Mouse (Mus musculus) hindbrain, postnatal 0 days (tissue): Measurements from ENCODE around the gene Apobr. TPM values are rescaled to one million over a fixed set of nuclear protein-coding genes. Genes with fewer than 3 reads are reported as not detected.

Experiments used
- ATAC-seq: fragments of 200-750 bp; cut with Nextera tagmentation; 2 replicates; pipeline ENCODE4 v1.8.0; 2017; ENCODE audit warnings: mild to moderate bottlenecking, moderate TSS enrichment, moderate library complexity
- DNase-seq: peaks from one replicate; pipeline ENCODE4 v3.0.0-alpha.2; 2015; ENCODE audit warnings: low spot score
- H3K27ac ChIP-seq: fragments of 300-500 bp; sonication (generic); 2 replicates; pipeline ENCODE4 v1.5.1; 2014; ENCODE audit warnings: mild to moderate bottlenecking
- H3K27me3 ChIP-seq: fragments of 300-500 bp; sonication (generic); 2 replicates; pipeline ENCODE4 v1.6.1; 2014; ENCODE audit warnings: low read length, mixed read lengths; ENCODE audit not compliant: insufficient read depth
- H3K36me3 ChIP-seq: fragments of 300-500 bp; sonication (generic); 2 replicates; pipeline ENCODE4 v1.6.1; 2014; ENCODE audit warnings: low read length, mixed read lengths; ENCODE audit not compliant: insufficient read depth
- H3K4me1 ChIP-seq: fragments of 300-500 bp; sonication (generic); 2 replicates; pipeline ENCODE4 v1.6.1; 2014; ENCODE audit warnings: antibody characterized with exemption, low read length, mixed read lengths; ENCODE audit not compliant: insufficient read depth
- H3K4me2 ChIP-seq: fragments of 300-500 bp; sonication (generic); 2 replicates; pipeline ENCODE4 v1.6.1; 2014; ENCODE audit warnings: low read depth, mild to moderate bottlenecking, low read length, moderate library complexity, mixed read lengths
- H3K4me3 ChIP-seq: fragments of 300-500 bp; sonication (generic); 2 replicates; pipeline ENCODE4 v1.5.1; 2014; ENCODE audit warnings: low read length
- H3K9ac ChIP-seq: fragments of 300-500 bp; sonication (generic); replicated peaks from 2 replicates; pipeline ENCODE4 v1.6.1; 2014; ENCODE audit warnings: mild to moderate bottlenecking, low read length, moderate library complexity, mixed read lengths
- H3K9me3 ChIP-seq: fragments of 300-500 bp; sonication (generic); 2 replicates; pipeline ENCODE4 v1.6.1; 2016; ENCODE audit warnings: low read length, mixed read lengths
- CTCF ChIP-seq: IDR thresholded peaks from 2 replicates; pipeline ENCODE4 v1.5.1; 2016; ENCODE audit warnings: antibody characterized with exemption, control low read depth, low read depth
- WGBS: fragments of 180-500 bp; shearing (Covaris S2); extraction: QIAGEN DNeasy Blood & Tissue Kit; methylation state at CpG from one replicate; pipeline ENCODE4 v1.1.7; 2014; 5-methylcytosine and 5-hydroxymethylcytosine counted together
- polyA plus RNA-seq: library from polyadenylated mRNA; unstranded; fragments of >200 nt; fragmentation: Nextera tagmentation; extraction: Ambion mirVana; gene quantifications from 2 replicates; pipeline ENCODE4 v1.2.1, GENCODE M21; 2015
- total RNA-seq: library from RNA; depleted of rRNA; stranded (reverse); fragments of >200 nt; gene quantifications from 2 replicates; pipeline ENCODE4 v1.2.3, GENCODE M21; 2014

The Apobr gene
- total and polyA plus RNA-seq, 2 experiments from 2014 or later: 0.50 to 6.3 TPM

- no peak for ATAC-seq
- no peak for TF ChIP-seq CTCF
Measured at GRCm38 (mm10) chr7:126595890-126596289, 11.1 kb downstream of the Apobr start.

GRCm38 (mm10) chr7:126596414-126596813 is 11.7 kb downstream of the Apobr start:
- Histone ChIP-seq H3K9me3 (no peaks in the 10 kb centered on the region), H3K4me3 (no peak overlapping the region)
- no peak for DNase-seq

More at GRCm38 (mm10) chr7:126595890-126596289, 11.1 kb downstream of the Apobr start:
- Histone ChIP-seq H3K4me1 (no peaks in the 10 kb centered on the region), H3K27ac (no peak overlapping the region), H3K4me2 (no peak overlapping the region), H3K9me3 (no peaks in the 10 kb centered on the region), H3K36me3 (no peaks in the 10 kb centered on the region), H3K4me3 (no peak overlapping the region), H3K9ac (no peak overlapping the region), H3K27me3 (no peaks in the 10 kb centered on the region)
- 87% methylated on average over 5 of the region's 5 CpGs for WGBS
- DNase-seq: no peak

GRCm38 (mm10) chr7:126598919-126599318 is 14.2 kb downstream of the Apobr start:
- H3K27me3 ChIP-seq: no peaks in the 10 kb centered on the region
- H3K4me3 ChIP-seq: no peak overlapping the region
- ATAC-seq: no peak
- no peaks in the 10 kb centered on the region for H3K4me1 ChIP-seq
- no peaks in the 10 kb centered on the region for H3K9me3 ChIP-seq
- no peak overlapping the region for H3K9ac ChIP-seq
- WGBS: 77% methylated on average over 6 of the region's 6 CpGs
- H3K4me2 ChIP-seq: no peak overlapping the region
- H3K36me3 ChIP-seq: no peaks in the 10 kb centered on the region
- no peak for DNase-seq
- no peak overlapping the region for H3K27ac ChIP-seq
- no peak for TF ChIP-seq CTCF

More at GRCm38 (mm10) chr7:126596414-126596813, 11.7 kb downstream of the Apobr start:
- Histone ChIP-seq H3K27ac (no peak overlapping the region), H3K36me3 (no peaks in the 10 kb centered on the region), H3K4me2 (no peak overlapping the region), H3K9ac (no peak overlapping the region), H3K27me3 (no peaks in the 10 kb centered on the region), H3K4me1 (no peaks in the 10 kb centered on the region)
- no peak for ATAC-seq
- no peak for TF ChIP-seq CTCF
- 77% methylated on average over 6 of the region's 6 CpGs for WGBS

GRCm38 (mm10) chr7:126601896-126602295 is 17.2 kb downstream of the Apobr start:
- Histone ChIP-seq H3K27me3 (no peaks in the 10 kb centered on the region), H3K9me3 (no peaks in the 10 kb centered on the region), H3K36me3 (no peaks in the 10 kb centered on the region), H3K9ac (no peak overlapping the region), H3K4me2 (no peak overlapping the region), H3K27ac (no peak overlapping the region), H3K4me3 (no peak overlapping the region), H3K4me1 (no peaks in the 10 kb centered on the region)
- whole genome bisulfite sequencing: 41% methylated on average over 4 of the region's 5 CpGs
- no peak for TF ChIP-seq CTCF
- ATAC-seq: no peak
- no peak for DNase-seq

- TF ChIP-seq CTCF: no peak
- no peak overlapping the region for H3K4me3 ChIP-seq
- no peak overlapping the region for H3K27ac ChIP-seq
- 84% methylated on average over 3 of the region's 3 CpGs for WGBS
- H3K4me1 ChIP-seq: no peaks in the 10 kb centered on the region
- no peak overlapping the region for H3K4me2 ChIP-seq
- DNase-seq (no peak), ATAC-seq (no peak)
- H3K9ac ChIP-seq: no peak overlapping the region
- H3K36me3 ChIP-seq: no peaks in the 10 kb centered on the region
- H3K9me3 ChIP-seq: no peaks in the 10 kb centered on the region
- no peaks in the 10 kb centered on the region for H3K27me3 ChIP-seq
Measured at GRCm38 (mm10) chr7:126602650-126603049, 17.9 kb downstream of the Apobr start.

GRCm38 (mm10) chr7:126606611-126607010 is 21.9 kb downstream of the Apobr start:
- Histone ChIP-seq H3K4me3 (no peak overlapping the region), H3K9me3 (no peaks in the 10 kb centered on the region), H3K27me3 (no peaks in the 10 kb centered on the region), H3K9ac (no peak overlapping the region), H3K4me2 (no peak overlapping the region), H3K36me3 (no peaks in the 10 kb centered on the region), H3K4me1 (no peaks in the 10 kb centered on the region), H3K27ac (no peak overlapping the region)
- 85% methylated on average over 5 of the region's 5 CpGs for WGBS
- ATAC-seq (no peak), DNase-seq (no peak)
- no peak for TF ChIP-seq CTCF

GRCm38 (mm10) chr7:126607064-126607463 is 22.3 kb downstream of the Apobr start:
- H3K9me3 ChIP-seq: no peaks in the 10 kb centered on the region
- ATAC-seq (no peak), DNase-seq (no peak)
- no peak overlapping the region for H3K4me2 ChIP-seq
- H3K9ac ChIP-seq: no peak overlapping the region
- H3K4me3 ChIP-seq: no peak overlapping the region
- H3K27ac ChIP-seq: no peak overlapping the region
- H3K4me1 ChIP-seq: no peaks in the 10 kb centered on the region
- 74% methylated on average over 3 of the region's 3 CpGs for WGBS
- H3K27me3 ChIP-seq: no peaks in the 10 kb centered on the region
- H3K36me3 ChIP-seq: no peaks in the 10 kb centered on the region
- TF ChIP-seq CTCF: no peak
